Mouse (Mus musculus) forebrain, embryonic 14.5 days (tissue): ENCODE results near the gene Nudt2. TPM values are rescaled to one million over a fixed set of nuclear protein-coding genes. Genes with fewer than 3 reads are reported as not detected.

ENCODE experiments used
- ATAC-seq: fragments of 200-750 bp; cut with Nextera tagmentation; 2 replicates; pipeline ENCODE4 v1.8.0; 2017; ENCODE audit warnings: mild to moderate bottlenecking, moderate library complexity
- DNase-seq: peaks from one replicate; pipeline ENCODE4 v3.0.0-alpha.2; 2015; ENCODE audit warnings: low spot score
- H3K27ac ChIP-seq: fragments of 300-500 bp; sonication (generic); 2 replicates; pipeline ENCODE4 v1.5.1; 2014; ENCODE audit warnings: low read depth, mild to moderate bottlenecking, control low read depth, low read length, moderate library complexity
- H3K27me3 ChIP-seq: fragments of 300-500 bp; sonication (generic); replicated peaks from 2 replicates; pipeline ENCODE4 v1.6.1; 2014; ENCODE audit warnings: low read length, control low read depth, mixed read lengths; ENCODE audit not compliant: control insufficient read depth, insufficient read depth
- H3K36me3 ChIP-seq: fragments of 300-500 bp; sonication (generic); 2 replicates; pipeline ENCODE4 v1.6.1; 2014; ENCODE audit warnings: low read length, control low read depth; ENCODE audit not compliant: control insufficient read depth, insufficient read depth
- H3K4me1 ChIP-seq: fragments of 300-500 bp; sonication (generic); 2 replicates; pipeline ENCODE4 v1.6.1; 2014; ENCODE audit warnings: antibody characterized with exemption, low read length, control low read depth; ENCODE audit not compliant: control insufficient read depth, insufficient read depth
- H3K4me2 ChIP-seq: fragments of 300-500 bp; sonication (generic); 2 replicates; pipeline ENCODE4 v1.6.1; 2014; ENCODE audit warnings: mild to moderate bottlenecking, control low read depth, low read length
- H3K4me3 ChIP-seq: fragments of 300-500 bp; sonication (generic); 2 replicates; pipeline ENCODE4 v1.5.1; 2014; ENCODE audit warnings: low read depth, low read length, control low read depth
- H3K9ac ChIP-seq: fragments of 300-500 bp; sonication (generic); 2 replicates; pipeline ENCODE4 v1.6.1; 2014; ENCODE audit warnings: mild to moderate bottlenecking, low read length, control low read depth, moderate library complexity
- H3K9me3 ChIP-seq: fragments of 300-500 bp; sonication (generic); replicated peaks from 2 replicates; pipeline ENCODE4 v1.6.1; 2016; ENCODE audit warnings: low read length, control low read depth, mixed read lengths; ENCODE audit not compliant: control insufficient read depth
- WGBS: fragments of 180-500 bp; shearing (Covaris S2); extraction: QIAGEN DNeasy Blood & Tissue Kit; methylation state at CpG from one replicate; pipeline ENCODE4 v1.1.7; 2014; 5-methylcytosine and 5-hydroxymethylcytosine counted together
- polyA plus RNA-seq: library from polyadenylated mRNA; unstranded; fragments of >200 nt; fragmentation: Nextera tagmentation; extraction: Ambion mirVana; gene quantifications from 2 replicates; pipeline ENCODE4 v1.2.1, GENCODE M21; 2014

The Nudt2 gene
- polyA plus RNA-seq, 1 experiment from 2014 or later = 82.0 TPM

GRCm38 (mm10) chr4:41468396-41469080 is 3.6 kb downstream of the Nudt2 start:
- peaks cover 28% of the 10 kb centered on the region for H3K4me1 ChIP-seq
- DNase-seq (peak; percentile 84), ATAC-seq (no peak)
- no peaks in the 10 kb centered on the region for H3K36me3 ChIP-seq
- H3K9me3 ChIP-seq = no peaks in the 10 kb centered on the region
- no peak overlapping the region for H3K9ac ChIP-seq
- 54% methylated on average over 17 of the region's 17 CpGs for WGBS
- H3K4me2 ChIP-seq = no peak overlapping the region
- no peak overlapping the region for H3K27ac ChIP-seq
- H3K4me3 ChIP-seq = no peak overlapping the region
- no peaks in the 10 kb centered on the region for H3K27me3 ChIP-seq

GRCm38 (mm10) chr4:41469199-41469598 is 4.2 kb downstream of the Nudt2 start:
- Histone ChIP-seq H3K4me2 (no peak overlapping the region), H3K36me3 (no peaks in the 10 kb centered on the region), H3K4me3 (no peak overlapping the region), H3K9me3 (no peaks in the 10 kb centered on the region), H3K4me1 (peaks cover 28% of the 10 kb centered on the region), H3K9ac (no peak overlapping the region), H3K27ac (no peak overlapping the region), H3K27me3 (no peaks in the 10 kb centered on the region)
- ATAC-seq = no peak
- 77% methylated on average over 10 of the region's 10 CpGs for WGBS
- DNase-seq = no peak

GRCm38 (mm10) chr4:41470051-41470683 is 5.2 kb downstream of the Nudt2 start:
- Histone ChIP-seq H3K4me3 (no peak overlapping the region), H3K27ac (peak overlapping the region; percentile 28; the same call in 1 of the 2 replicates), H3K36me3 (no peaks in the 10 kb centered on the region), H3K4me1 (peaks cover 28% of the 10 kb centered on the region), H3K9me3 (no peaks in the 10 kb centered on the region), H3K4me2 (no peak overlapping the region), H3K9ac (no peak overlapping the region), H3K27me3 (no peaks in the 10 kb centered on the region)
- DNase-seq = peak; percentile 63
- ATAC-seq = peak; percentile 18
- WGBS = 29% methylated on average over 7 of the region's 7 CpGs

- Histone ChIP-seq H3K9me3 (no peaks in the 10 kb centered on the region), H3K4me1 (peaks cover 28% of the 10 kb centered on the region), H3K27ac (peak overlapping the region; percentile 36), H3K36me3 (no peaks in the 10 kb centered on the region), H3K4me3 (no peak overlapping the region), H3K9ac (no peak overlapping the region), H3K4me2 (peak overlapping the region; percentile 16; the same call in 1 of the 2 replicates), H3K27me3 (no peaks in the 10 kb centered on the region)
- DNase-seq = peak; percentile 94
- ATAC-seq = peak; percentile 90
- 9% methylated on average over 5 of the region's 5 CpGs for WGBS
Observed at GRCm38 (mm10) chr4:41470684-41471383, 5.9 kb downstream of the Nudt2 start.

- DNase-seq (no peak), ATAC-seq (no peak)
- no peak overlapping the region for H3K4me3 ChIP-seq
- no peak overlapping the region for H3K9ac ChIP-seq
- H3K36me3 ChIP-seq = no peaks in the 10 kb centered on the region
- peaks cover 28% of the 10 kb centered on the region for H3K4me1 ChIP-seq
- H3K9me3 ChIP-seq = no peaks in the 10 kb centered on the region
- peak overlapping the region; percentile 36 for H3K27ac ChIP-seq
- no peaks in the 10 kb centered on the region for H3K27me3 ChIP-seq
- 68% methylated on average over 1 of the region's 1 CpGs for WGBS
- H3K4me2 ChIP-seq = peak overlapping the region; percentile 16; the same call in 1 of the 2 replicates
Observed at GRCm38 (mm10) chr4:41471384-41471689, 6.4 kb downstream of the Nudt2 start.

- H3K4me2 ChIP-seq = no peak overlapping the region
- no peak for DNase-seq
- H3K4me3 ChIP-seq = no peak overlapping the region
- no peaks in the 10 kb centered on the region for H3K4me1 ChIP-seq
- no peak overlapping the region for H3K27ac ChIP-seq
- H3K9ac ChIP-seq = no peak overlapping the region
- H3K36me3 ChIP-seq = peaks cover 6% of the 10 kb centered on the region; the same call in 1 of the 2 replicates
- 90% methylated on average over 9 of the region's 9 CpGs for WGBS
- no peaks in the 10 kb centered on the region for H3K27me3 ChIP-seq
- no peak for ATAC-seq
- no peaks in the 10 kb centered on the region for H3K9me3 ChIP-seq
Observed at GRCm38 (mm10) chr4:41477648-41478160, 12.8 kb downstream of the Nudt2 start.

GRCm38 (mm10) chr4:41478751-41479455 is 14.0 kb downstream of the Nudt2 start:
- H3K4me1 ChIP-seq = no peaks in the 10 kb centered on the region
- 47% methylated on average over 4 of the region's 4 CpGs for WGBS
- no peaks in the 10 kb centered on the region for H3K9me3 ChIP-seq
- H3K9ac ChIP-seq = no peak overlapping the region
- H3K36me3 ChIP-seq = peaks cover 6% of the 10 kb centered on the region; the same call in 1 of the 2 replicates
- no peak overlapping the region for H3K27ac ChIP-seq
- ATAC-seq = no peak
- no peak for DNase-seq
- no peak overlapping the region for H3K4me2 ChIP-seq
- no peak overlapping the region for H3K4me3 ChIP-seq
- H3K27me3 ChIP-seq = no peaks in the 10 kb centered on the region

GRCm38 (mm10) chr4:41479456-41479804 is 14.5 kb downstream of the Nudt2 start:
- WGBS = 96% methylated on average over 1 of the region's 1 CpGs
- Histone ChIP-seq H3K36me3 (peaks cover 6% of the 10 kb centered on the region; the same call in 1 of the 2 replicates), H3K27me3 (no peaks in the 10 kb centered on the region), H3K9me3 (no peaks in the 10 kb centered on the region), H3K4me1 (no peaks in the 10 kb centered on the region), H3K27ac (no peak overlapping the region), H3K9ac (no peak overlapping the region), H3K4me3 (no peak overlapping the region), H3K4me2 (no peak overlapping the region)
- DNase-seq = no peak
- no peak for ATAC-seq
